Mouse (Mus musculus): Measurements from ENCODE around the gene Ankrd13d.

GRCm38 (mm10) chr19:4254230-4254629 lies 28.7 kb downstream of the Ankrd13d start:
- TF ChIP-seq CTCF (IDR thresholded peaks at IDR 0.05 in 2 of 3, conservative IDR thresholded peaks at IDR 0.05 in 1 of 3; ENCODE audit: control insufficient read depth in 1 of 3, insufficient read depth in 1 of 3, low read depth in 2 of 3, low read length in 3 of 3, poor library complexity in 1 of 3, severe bottlenecking in 1 of 3) (no peak), JUND (IDR thresholded peaks at IDR 0.05; ENCODE audit: low read depth, low read length) (no peak), BHLHE40 (IDR thresholded peaks at IDR 0.05; ENCODE audit: borderline replicate concordance, low read depth, low read length) (no peak), POLR2AphosphoS2 (IDR thresholded peaks at IDR 0.05; ENCODE audit: low read length) (no peak), EP300 (IDR thresholded peaks at IDR 0.05; ENCODE audit: low read depth in 1 of 2, low read length in 2 of 2) (no peak), USF2 (IDR thresholded peaks at IDR 0.05; ENCODE audit: borderline replicate concordance in 1 of 2, insufficient read depth in 1 of 2, low read depth in 1 of 2, low read length in 2 of 2) (no peak), ETS1 (IDR thresholded peaks at IDR 0.05; ENCODE audit: low read depth, low read length) (no peak), ZMIZ1 (IDR thresholded peaks at IDR 0.05; ENCODE audit: low read depth, low read length) (no peak)
